Mouse (Mus musculus) lung, postnatal 0 days (tissue): ENCODE measurements around the gene Ust. TPM values are rescaled to one million over a fixed set of nuclear protein-coding genes. Genes with fewer than 3 reads are reported as not detected.
A peak's percentile ranks its signal among the peaks of the same experiment; 100 is the strongest.

ENCODE experiments used
- ATAC-seq: fragments of 200-750 bp; cut with Nextera tagmentation; 2 replicates; pipeline ENCODE4 v1.8.0; 2017; ENCODE audit warnings: moderate library complexity
- DNase-seq: peaks from one replicate; pipeline ENCODE4 v3.0.0-alpha.2; 2016; ENCODE audit warnings: low spot score
- H3K27ac ChIP-seq: fragments of 300-500 bp; sonication (generic); 2 replicates; pipeline ENCODE4 v1.5.1; 2014; ENCODE audit warnings: antibody characterized with exemption, mild to moderate bottlenecking, low read length, mixed read lengths
- H3K27me3 ChIP-seq: fragments of 300-500 bp; sonication (generic); replicated peaks from 2 replicates; pipeline ENCODE4 v1.6.1; 2014; ENCODE audit warnings: low read length, mixed read lengths; ENCODE audit not compliant: insufficient read depth
- H3K36me3 ChIP-seq: fragments of 300-500 bp; sonication (generic); 2 replicates; pipeline ENCODE4 v1.6.1; 2014; ENCODE audit warnings: low read length, mixed read lengths; ENCODE audit not compliant: insufficient read depth
- H3K4me1 ChIP-seq: fragments of 300-500 bp; sonication (generic); 2 replicates; pipeline ENCODE4 v1.6.1; 2014; ENCODE audit warnings: antibody characterized with exemption, low read depth, low read length, mixed read lengths; ENCODE audit not compliant: insufficient read depth
- H3K4me2 ChIP-seq: fragments of 300-500 bp; sonication (generic); replicated peaks from 2 replicates; pipeline ENCODE4 v1.6.1; 2014; ENCODE audit warnings: low read depth, mild to moderate bottlenecking, low read length, moderate library complexity, mixed read lengths
- H3K4me3 ChIP-seq: fragments of 300-500 bp; sonication (generic); 2 replicates; pipeline ENCODE4 v1.5.1; 2014; ENCODE audit warnings: low read depth, low read length
- H3K9ac ChIP-seq: fragments of 300-500 bp; sonication (generic); replicated peaks from 2 replicates; pipeline ENCODE4 v1.6.1; 2014; ENCODE audit warnings: low read depth, mild to moderate bottlenecking
- H3K9me3 ChIP-seq: fragments of 300-500 bp; sonication (generic); 2 replicates; pipeline ENCODE4 v1.6.1; 2016; ENCODE audit warnings: low read length, mixed read lengths
- CTCF ChIP-seq: IDR thresholded peaks from 2 replicates; pipeline ENCODE4 v1.5.1; 2016; ENCODE audit warnings: antibody characterized with exemption, mild to moderate bottlenecking
- EP300 ChIP-seq: IDR thresholded peaks from 2 replicates; pipeline ENCODE4 v1.6.1; 2016; ENCODE audit warnings: antibody characterized with exemption, mild to moderate bottlenecking, control low read depth
- WGBS: fragments of 180-500 bp; shearing (Covaris S2); extraction: QIAGEN DNeasy Blood & Tissue Kit; methylation state at CpG from one replicate; pipeline ENCODE4 v1.1.7; 2014; 5-methylcytosine and 5-hydroxymethylcytosine counted together
- polyA plus RNA-seq: library from polyadenylated mRNA; unstranded; fragments of >200 nt; fragmentation: Nextera tagmentation; extraction: Ambion mirVana; gene quantifications from 2 replicates; pipeline ENCODE4 v1.2.1, GENCODE M21; 2015

Gene Ust
- polyA plus RNA-seq, 1 experiment from 2014 or later, result 6.3 TPM

DNA sequence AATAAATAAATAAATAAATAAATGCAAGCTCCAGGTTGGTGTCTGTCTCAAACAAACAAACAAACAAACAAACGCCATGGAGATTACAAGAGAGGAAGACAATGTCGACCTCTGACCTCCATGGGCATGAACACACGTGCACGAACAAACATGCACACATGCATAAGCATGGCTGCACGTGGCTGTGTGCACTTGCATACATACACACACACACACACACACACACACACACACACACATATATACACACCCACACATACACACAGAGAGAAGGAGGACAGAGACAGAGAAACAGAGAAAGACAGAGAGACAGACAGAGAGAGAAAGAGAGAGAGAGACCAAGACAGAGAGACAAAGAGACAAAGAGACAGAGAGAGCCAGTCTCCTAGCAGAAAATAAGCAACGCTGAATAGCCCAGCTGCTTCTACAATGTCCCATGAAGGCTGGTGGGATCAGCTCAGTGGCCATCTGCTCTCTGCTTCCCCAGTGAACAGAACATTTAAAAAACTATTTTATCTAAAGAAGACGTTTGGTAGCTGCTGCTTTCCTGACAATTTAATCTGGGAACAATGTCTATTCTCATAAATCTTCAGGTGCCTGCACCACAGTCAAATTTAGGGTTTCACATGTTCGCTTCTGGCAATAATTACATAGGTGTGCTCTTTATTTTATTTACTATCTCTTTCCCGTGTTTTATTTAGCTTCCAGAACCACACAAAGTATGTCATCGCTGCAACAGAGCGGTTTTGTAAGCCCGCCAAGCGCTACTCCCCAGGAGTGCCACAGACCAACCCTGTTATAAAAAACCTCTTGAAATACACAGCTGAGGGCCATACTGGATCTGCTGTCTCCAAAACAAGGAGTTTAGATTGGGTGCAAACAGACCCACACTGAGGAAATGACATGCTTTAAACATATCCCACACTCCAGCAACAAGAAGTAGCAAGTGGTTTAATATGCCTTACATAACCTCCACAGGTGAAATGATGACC, 89.5 kb downstream of the Ust start:
- Histone ChIP-seq H3K4me2 (no peak overlapping the region), H3K27ac (no peak overlapping the region), H3K4me3 (no peak overlapping the region), H3K4me1 (no peaks in the 10 kb centered on the region), H3K36me3 (no peaks in the 10 kb centered on the region), H3K27me3 (no peaks in the 10 kb centered on the region), H3K9ac (no peak overlapping the region), H3K9me3 (no peaks in the 10 kb centered on the region)
- TF ChIP-seq EP300 (no peak), CTCF (no peak)
- WGBS, result 81% methylated on average over 13 of the region's 13 CpGs
- ATAC-seq (no peak), DNase-seq (no peak)

DNA sequence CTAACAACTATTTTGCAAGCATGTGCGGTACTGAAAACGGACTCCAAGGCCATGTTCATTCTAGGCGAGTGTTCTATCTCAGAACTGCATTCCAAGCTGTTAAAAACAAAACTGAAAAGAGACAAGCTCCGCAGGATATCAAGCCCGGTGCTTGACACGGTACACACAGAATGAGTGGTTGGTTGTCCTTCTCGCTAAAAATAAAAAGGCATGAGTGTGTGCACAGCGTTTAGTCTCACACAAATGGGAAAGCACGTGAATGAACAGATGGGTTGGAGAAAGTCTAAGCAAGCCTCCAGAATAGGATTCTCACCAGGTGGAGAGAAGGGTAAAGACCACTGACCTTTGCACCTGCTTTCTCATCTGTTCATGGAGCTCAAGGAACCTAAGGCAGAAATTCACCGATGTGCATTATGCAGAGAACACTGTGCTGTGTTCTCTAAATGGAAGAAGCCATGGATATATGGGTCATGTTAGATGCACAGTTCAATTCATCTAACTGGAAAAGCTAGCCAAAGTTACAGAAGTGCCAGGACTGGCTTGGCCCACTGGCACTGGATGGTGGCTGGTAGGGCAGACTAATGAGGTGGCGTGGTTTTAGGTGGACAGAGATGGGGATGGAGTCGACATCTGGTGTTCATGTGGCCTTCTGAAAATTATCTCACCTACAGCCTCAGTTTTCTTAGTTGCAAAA, 90.8 kb downstream of the Ust start:
- no peak overlapping the region for H3K27ac ChIP-seq
- H3K9me3 ChIP-seq, result no peaks in the 10 kb centered on the region
- TF ChIP-seq CTCF (no peak), EP300 (no peak)
- peak overlapping the region; percentile 8; the same call in 1 of the 2 replicates for H3K4me2 ChIP-seq
- DNase-seq (no peak), ATAC-seq (no peak)
- H3K4me3 ChIP-seq, result no peak overlapping the region
- H3K4me1 ChIP-seq, result peaks cover 3% of the 10 kb centered on the region; the same call in 1 of the 2 replicates
- no peak overlapping the region for H3K9ac ChIP-seq
- 64% methylated on average over 12 of the region's 12 CpGs for WGBS
- H3K27me3 ChIP-seq, result no peaks in the 10 kb centered on the region
- no peaks in the 10 kb centered on the region for H3K36me3 ChIP-seq

DNA sequence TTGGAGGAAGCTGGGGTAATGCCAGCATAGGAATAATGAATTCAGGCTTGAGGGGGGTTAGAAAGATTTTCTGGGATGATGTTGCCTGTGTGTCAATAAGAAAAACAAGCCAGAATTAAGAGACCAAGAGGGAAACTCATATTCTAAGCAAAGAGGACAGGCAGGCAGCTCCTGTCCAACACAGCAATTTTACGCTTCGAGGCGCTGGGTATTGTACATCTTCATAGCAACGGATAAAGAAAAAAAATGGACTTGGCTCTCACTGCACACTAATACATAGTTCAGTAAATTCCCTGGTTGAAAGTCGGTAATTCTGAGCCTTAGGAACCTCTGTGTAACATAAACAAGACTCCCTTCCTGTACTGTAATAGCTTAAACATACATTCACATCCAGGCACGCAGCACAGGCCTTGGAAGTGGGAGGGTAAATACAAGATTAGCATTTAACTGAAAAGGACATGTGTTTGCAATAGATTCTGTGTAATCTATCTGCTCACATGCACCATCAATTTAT, 99.1 kb downstream of the Ust start:
- no peak for ATAC-seq
- TF ChIP-seq CTCF, result no peak
- TF ChIP-seq EP300, result no peak
- H3K4me1 ChIP-seq, result peaks cover 4% of the 10 kb centered on the region; the same call in 1 of the 2 replicates
- H3K36me3 ChIP-seq, result no peaks in the 10 kb centered on the region
- H3K4me3 ChIP-seq, result no peak overlapping the region
- no peak overlapping the region for H3K27ac ChIP-seq
- 44% methylated on average over 6 of the region's 6 CpGs for whole genome bisulfite sequencing
- no peak overlapping the region for H3K9ac ChIP-seq
- no peak overlapping the region for H3K4me2 ChIP-seq
- no peaks in the 10 kb centered on the region for H3K9me3 ChIP-seq
- DNase-seq, result no peak
- no peaks in the 10 kb centered on the region for H3K27me3 ChIP-seq

- Histone ChIP-seq H3K36me3 (no peaks in the 10 kb centered on the region), H3K27ac (no peak overlapping the region), H3K4me3 (no peak overlapping the region), H3K4me1 (no peaks in the 10 kb centered on the region), H3K9me3 (no peaks in the 10 kb centered on the region), H3K9ac (no peak overlapping the region), H3K4me2 (no peak overlapping the region), H3K27me3 (no peaks in the 10 kb centered on the region)
- ATAC-seq (no peak), DNase-seq (no peak)
- 86% methylated on average over 5 of the region's 5 CpGs for WGBS
- TF ChIP-seq EP300 (no peak), CTCF (no peak)
Observed at GRCm38 (mm10) chr10:8415474-8415873, 103.2 kb downstream of the Ust start.

DNA sequence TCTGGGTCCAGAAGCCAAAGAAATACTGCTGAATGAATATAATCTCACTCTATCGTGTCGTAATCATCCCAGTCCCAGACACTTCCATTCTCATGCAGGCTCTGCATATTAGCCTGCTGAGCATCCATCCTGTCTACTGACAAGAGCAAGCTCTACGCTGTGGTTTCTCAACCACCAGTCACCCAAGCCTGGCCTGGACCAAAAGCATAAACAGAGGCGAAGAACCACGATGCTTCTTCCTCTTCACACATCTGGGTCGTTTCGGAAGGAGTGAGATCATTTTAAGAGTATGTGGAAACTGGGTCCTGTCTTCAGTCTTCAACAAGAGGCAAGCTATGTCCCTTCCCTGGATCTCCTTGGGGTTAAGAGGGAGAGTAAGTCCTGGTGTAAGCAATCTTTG, 103.6 kb downstream of the Ust start:
- WGBS, result 80% methylated on average over 7 of the region's 7 CpGs
- H3K9me3 ChIP-seq, result no peaks in the 10 kb centered on the region
- no peaks in the 10 kb centered on the region for H3K36me3 ChIP-seq
- DNase-seq, result no peak
- H3K4me1 ChIP-seq, result no peaks in the 10 kb centered on the region
- no peak overlapping the region for H3K4me2 ChIP-seq
- no peak for ATAC-seq
- H3K4me3 ChIP-seq, result no peak overlapping the region
- H3K27ac ChIP-seq, result no peak overlapping the region
- H3K27me3 ChIP-seq, result no peaks in the 10 kb centered on the region
- TF ChIP-seq EP300, result no peak
- no peak for TF ChIP-seq CTCF
- no peak overlapping the region for H3K9ac ChIP-seq

- ATAC-seq (no peak), DNase-seq (no peak)
- H3K27ac ChIP-seq, result no peak overlapping the region
Observed at GRCm38 (mm10) chr10:8405141-8405540, 113.5 kb downstream of the Ust start.

More at GRCm38 (mm10) chr10:8405141-8405540, 113.5 kb downstream of the Ust start:
- no peak overlapping the region for H3K9ac ChIP-seq
- no peak overlapping the region for H3K4me2 ChIP-seq
- no peaks in the 10 kb centered on the region for H3K36me3 ChIP-seq
- H3K9me3 ChIP-seq, result no peaks in the 10 kb centered on the region
- no peak for TF ChIP-seq CTCF
- no peak for TF ChIP-seq EP300
- no peak overlapping the region for H3K4me3 ChIP-seq
- 88% methylated on average over 4 of the region's 4 CpGs for WGBS
- no peaks in the 10 kb centered on the region for H3K4me1 ChIP-seq
- no peaks in the 10 kb centered on the region for H3K27me3 ChIP-seq
